Mouse (Mus musculus): Measurements from ENCODE around the gene Oard1.

DNA sequence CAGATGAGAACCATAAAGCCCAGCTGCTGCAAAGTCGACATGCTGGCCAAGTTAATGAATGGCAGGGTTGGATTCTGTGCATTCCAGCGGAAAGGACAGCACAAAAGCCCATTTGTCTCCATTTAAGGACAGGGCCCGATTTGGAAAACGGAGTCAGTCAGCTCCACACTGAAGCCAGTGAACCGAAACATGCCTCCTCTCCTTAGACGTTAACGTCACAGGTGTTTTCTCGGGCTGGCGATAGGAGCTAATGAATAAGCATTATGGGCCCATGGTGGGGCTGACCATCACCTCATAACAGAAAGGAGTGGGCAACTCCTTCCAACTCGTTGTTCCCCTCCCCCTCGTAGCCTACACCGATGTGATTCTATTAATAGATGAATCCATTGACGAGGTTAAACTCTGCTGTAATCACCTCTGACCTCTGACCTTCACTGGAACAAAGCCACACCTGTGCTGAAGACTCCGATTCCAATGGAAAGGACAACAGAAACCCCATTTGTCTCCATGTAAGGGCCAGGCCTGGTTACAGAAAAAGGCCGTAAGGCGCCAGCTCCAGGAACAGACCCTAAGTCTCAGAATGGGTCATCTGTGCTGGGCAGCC lies 33.8 kb downstream of the Oard1 start:
- TF ChIP-seq EP300 (IDR thresholded peaks at IDR 0.05; ENCODE audit: low read length) (no peak), MYC (IDR thresholded peaks at IDR 0.05; ENCODE audit: low read depth, low read length) (no peak), CTCF (conservative IDR thresholded peaks at IDR 0.05 in 1 of 2, IDR thresholded peaks at IDR 0.05 in 1 of 2; ENCODE audit: low read depth in 2 of 2, low read length in 2 of 2) (no peak), POLR2A (IDR thresholded peaks at IDR 0.05; ENCODE audit: low read depth, low read length) (no peak), SIN3A (IDR thresholded peaks at IDR 0.05; ENCODE audit: low read length) (no peak), MAFK (IDR thresholded peaks at IDR 0.05; ENCODE audit: insufficient replicate concordance, low read length) (no peak), MAX (IDR thresholded peaks at IDR 0.05; ENCODE audit: low read length) (no peak)

All from CH12.LX (cell line).